Mouse (Mus musculus) liver, adult 2 months (tissue): Measurements from ENCODE around the gene Srms.

Source experiments
- CTCF ChIP-seq: fragments of 200-500 bp; IDR thresholded peaks from 2 replicates; pipeline ENCODE4 v1.5.1; 2011; ENCODE audit warnings: low read depth, low read length, control low read depth
- POLR2A ChIP-seq: fragments of 200-500 bp; IDR thresholded peaks from 2 replicates; pipeline ENCODE4 v1.6.1; 2011; ENCODE audit warnings: low read length, control low read depth; ENCODE audit not compliant: insufficient read depth; ENCODE audit errors: extremely low read depth

DNA sequence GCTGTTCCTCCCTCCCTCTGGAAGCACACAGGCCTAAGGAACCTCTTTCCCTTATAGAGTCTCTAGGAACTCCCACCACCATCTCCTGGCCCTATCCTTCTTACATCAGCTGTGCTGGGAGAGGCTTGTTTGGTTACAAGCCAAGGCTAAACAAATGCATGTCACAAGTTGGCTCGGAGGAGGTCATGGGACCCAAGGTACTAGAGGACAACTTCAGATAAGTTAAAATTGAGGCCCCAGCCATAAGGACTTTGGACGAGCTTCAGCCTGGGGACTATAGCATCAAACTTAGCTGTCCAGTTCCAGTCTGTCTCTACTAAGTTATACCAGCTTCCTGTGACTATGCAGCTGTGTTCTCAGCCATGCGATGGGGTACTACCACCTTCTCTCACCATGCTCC, 14.1 kb upstream of the Srms start:
- TF ChIP-seq POLR2A: no peak
- no peak for TF ChIP-seq CTCF
